Mouse (Mus musculus): ENCODE measurements around the gene Lbx1. TPM values are rescaled to one million over a fixed set of nuclear protein-coding genes. Genes with fewer than 3 reads are reported as not detected.
A peak's percentile ranks its signal among the peaks of the same experiment; 100 is the strongest.

The Lbx1 gene
- polyA plus RNA-seq, 1 experiment from 2014 or later = not detected

- peak; percentile 57 for DNase-seq (ENCODE audit: low spot score)
Observed at GRCm38 (mm10) chr19:45226246-45226645, 9.4 kb downstream of the Lbx1 start.

GRCm38 (mm10) chr19:45225130-45225529 is 10.5 kb downstream of the Lbx1 start:
- Histone ChIP-seq H3K27me3 (replicated peaks; ENCODE audit: control insufficient read depth, insufficient read depth, low read length) (peaks cover 91% of the 10 kb centered on the region), H3K4me2 (ENCODE audit: low read length) (no peak overlapping the region), H3K36me3 (ENCODE audit: control insufficient read depth, insufficient read depth, low read length) (no peaks in the 10 kb centered on the region), H3K27ac (ENCODE audit: low read depth) (no peak overlapping the region), H3K9me3 (ENCODE audit: control insufficient read depth, low read length) (no peaks in the 10 kb centered on the region), H3K9ac (ENCODE audit: low read length) (no peak overlapping the region), H3K4me1 (replicated peaks; ENCODE audit: control insufficient read depth, insufficient read depth, low read length) (peaks cover 7% of the 10 kb centered on the region; the same call in 1 of the 2 replicates), H3K4me3 (ENCODE audit: low read depth, low read length) (no peak overlapping the region)
- WGBS = 1% methylated on average over 12 of the region's 12 CpGs
- ATAC-seq (replicated peaks; ENCODE audit: low FRiP score, low TSS enrichment, low read depth) (no peak), DNase-seq (ENCODE audit: low spot score) (peak; percentile 66)

More at GRCm38 (mm10) chr19:45226246-45226645, 9.4 kb downstream of the Lbx1 start:
- Histone ChIP-seq H3K9me3 (ENCODE audit: control insufficient read depth, low read length) (no peaks in the 10 kb centered on the region), H3K4me3 (ENCODE audit: low read depth, low read length) (no peak overlapping the region), H3K9ac (ENCODE audit: low read length) (no peak overlapping the region), H3K4me1 (replicated peaks; ENCODE audit: control insufficient read depth, insufficient read depth, low read length) (peaks cover 7% of the 10 kb centered on the region; the same call in 1 of the 2 replicates), H3K27me3 (replicated peaks; ENCODE audit: control insufficient read depth, insufficient read depth, low read length) (peaks cover 100% of the 10 kb centered on the region), H3K27ac (ENCODE audit: low read depth) (no peak overlapping the region), H3K36me3 (ENCODE audit: control insufficient read depth, insufficient read depth, low read length) (no peaks in the 10 kb centered on the region), H3K4me2 (ENCODE audit: low read length) (no peak overlapping the region)
- WGBS = 3% methylated on average over 8 of the region's 8 CpGs
- no peak for ATAC-seq (replicated peaks; ENCODE audit: low FRiP score, low TSS enrichment, low read depth)

- no peak overlapping the region for H3K4me3 ChIP-seq (ENCODE audit: low read depth, low read length)
- ATAC-seq (replicated peaks; ENCODE audit: low FRiP score, low TSS enrichment, low read depth) (no peak), DNase-seq (ENCODE audit: low spot score) (no peak)
- WGBS = 2% methylated on average over 6 of the region's 6 CpGs
- no peak overlapping the region for H3K27ac ChIP-seq (ENCODE audit: low read depth)
- no peak overlapping the region for H3K4me2 ChIP-seq (ENCODE audit: low read length)
- H3K4me1 ChIP-seq (replicated peaks; ENCODE audit: control insufficient read depth, insufficient read depth, low read length) = peaks cover 7% of the 10 kb centered on the region; the same call in 1 of the 2 replicates
- H3K36me3 ChIP-seq (ENCODE audit: control insufficient read depth, insufficient read depth, low read length) = no peaks in the 10 kb centered on the region
- H3K9ac ChIP-seq (ENCODE audit: low read length) = no peak overlapping the region
- peaks cover 87% of the 10 kb centered on the region for H3K27me3 ChIP-seq (replicated peaks; ENCODE audit: control insufficient read depth, insufficient read depth, low read length)
- H3K9me3 ChIP-seq (ENCODE audit: control insufficient read depth, low read length) = no peaks in the 10 kb centered on the region
Observed at GRCm38 (mm10) chr19:45224286-45224559, 11.4 kb downstream of the Lbx1 start.

GRCm38 (mm10) chr19:45223413-45224285 is 12.0 kb downstream of the Lbx1 start:
- ATAC-seq (replicated peaks; ENCODE audit: low FRiP score, low TSS enrichment, low read depth) = no peak
- peak; percentile 75 for DNase-seq (ENCODE audit: low spot score)
- H3K27me3 ChIP-seq (replicated peaks; ENCODE audit: control insufficient read depth, insufficient read depth, low read length) = peaks cover 84% of the 10 kb centered on the region
- no peaks in the 10 kb centered on the region for H3K9me3 ChIP-seq (ENCODE audit: control insufficient read depth, low read length)
- H3K4me1 ChIP-seq (replicated peaks; ENCODE audit: control insufficient read depth, insufficient read depth, low read length) = peaks cover 7% of the 10 kb centered on the region; the same call in 1 of the 2 replicates
- no peak overlapping the region for H3K27ac ChIP-seq (ENCODE audit: low read depth)
- H3K36me3 ChIP-seq (ENCODE audit: control insufficient read depth, insufficient read depth, low read length) = no peaks in the 10 kb centered on the region
- no peak overlapping the region for H3K4me3 ChIP-seq (ENCODE audit: low read depth, low read length)
- H3K4me2 ChIP-seq (ENCODE audit: low read length) = no peak overlapping the region
- H3K9ac ChIP-seq (ENCODE audit: low read length) = no peak overlapping the region
- WGBS = 2% methylated on average over 49 of the region's 49 CpGs

GRCm38 (mm10) chr19:45222141-45222782 is 13.3 kb downstream of the Lbx1 start:
- Histone ChIP-seq H3K9ac (ENCODE audit: low read length) (no peak overlapping the region), H3K4me3 (ENCODE audit: low read depth, low read length) (0 out of 2 replicates have a peak overlapping the region, but pooled peaks have one; percentile 6), H3K9me3 (ENCODE audit: control insufficient read depth, low read length) (no peaks in the 10 kb centered on the region), H3K4me1 (replicated peaks; ENCODE audit: control insufficient read depth, insufficient read depth, low read length) (peaks cover 7% of the 10 kb centered on the region; the same call in 1 of the 2 replicates), H3K27me3 (replicated peaks; ENCODE audit: control insufficient read depth, insufficient read depth, low read length) (peaks cover 70% of the 10 kb centered on the region), H3K4me2 (ENCODE audit: low read length) (no peak overlapping the region), H3K27ac (ENCODE audit: low read depth) (no peak overlapping the region), H3K36me3 (ENCODE audit: control insufficient read depth, insufficient read depth, low read length) (no peaks in the 10 kb centered on the region)
- DNase-seq (ENCODE audit: low spot score) (peak; percentile 62), ATAC-seq (replicated peaks; ENCODE audit: low FRiP score, low TSS enrichment, low read depth) (no peak)
- 10% methylated on average over 17 of the region's 17 CpGs for WGBS

- peak overlapping the region; percentile 62 for H3K4me2 ChIP-seq (ENCODE audit: low read length)
- ATAC-seq (replicated peaks; ENCODE audit: low FRiP score, low TSS enrichment, low read depth) = no peak; the same call in 1 of the 2 replicates
- peaks cover 62% of the 10 kb centered on the region for H3K27me3 ChIP-seq (replicated peaks; ENCODE audit: control insufficient read depth, insufficient read depth, low read length)
- peak overlapping the region; percentile 21 for H3K4me3 ChIP-seq (ENCODE audit: low read depth, low read length)
- no peaks in the 10 kb centered on the region for H3K36me3 ChIP-seq (ENCODE audit: control insufficient read depth, insufficient read depth, low read length)
- no peaks in the 10 kb centered on the region for H3K9me3 ChIP-seq (ENCODE audit: control insufficient read depth, low read length)
- peaks cover 7% of the 10 kb centered on the region; the same call in 1 of the 2 replicates for H3K4me1 ChIP-seq (replicated peaks; ENCODE audit: control insufficient read depth, insufficient read depth, low read length)
- 3% methylated on average over 9 of the region's 9 CpGs for WGBS
- no peak overlapping the region for H3K27ac ChIP-seq (ENCODE audit: low read depth)
- no peak for DNase-seq (ENCODE audit: low spot score)
- H3K9ac ChIP-seq (ENCODE audit: low read length) = no peak overlapping the region
Observed at GRCm38 (mm10) chr19:45221458-45221783, 14.2 kb downstream of the Lbx1 start.

GRCm38 (mm10) chr19:45220593-45221457 is 14.8 kb downstream of the Lbx1 start:
- peak; percentile 73 for ATAC-seq (replicated peaks; ENCODE audit: low FRiP score, low TSS enrichment, low read depth)
- no peak overlapping the region for H3K9ac ChIP-seq (ENCODE audit: low read length)
- peaks cover 7% of the 10 kb centered on the region; the same call in 1 of the 2 replicates for H3K4me1 ChIP-seq (replicated peaks; ENCODE audit: control insufficient read depth, insufficient read depth, low read length)
- peak; percentile 93 for DNase-seq (ENCODE audit: low spot score)
- under 1% methylated on average over 29 of the region's 29 CpGs for WGBS
- H3K4me3 ChIP-seq (ENCODE audit: low read depth, low read length) = peak overlapping the region; percentile 21
- H3K36me3 ChIP-seq (ENCODE audit: control insufficient read depth, insufficient read depth, low read length) = no peaks in the 10 kb centered on the region
- no peak overlapping the region for H3K27ac ChIP-seq (ENCODE audit: low read depth)
- H3K9me3 ChIP-seq (ENCODE audit: control insufficient read depth, low read length) = no peaks in the 10 kb centered on the region
- peak overlapping the region; percentile 62 for H3K4me2 ChIP-seq (ENCODE audit: low read length)
- H3K27me3 ChIP-seq (replicated peaks; ENCODE audit: control insufficient read depth, insufficient read depth, low read length) = peaks cover 56% of the 10 kb centered on the region

GRCm38 (mm10) chr19:45216240-45216639 is 19.4 kb downstream of the Lbx1 start:
- H3K36me3 ChIP-seq (ENCODE audit: control insufficient read depth, insufficient read depth, low read length) = no peaks in the 10 kb centered on the region
- ATAC-seq (replicated peaks; ENCODE audit: low FRiP score, low TSS enrichment, low read depth) (no peak; the same call in 1 of the 2 replicates), DNase-seq (ENCODE audit: low spot score) (no peak)
- H3K4me1 ChIP-seq (replicated peaks; ENCODE audit: control insufficient read depth, insufficient read depth, low read length) = peaks cover 5% of the 10 kb centered on the region; the same call in 1 of the 2 replicates
- H3K4me2 ChIP-seq (ENCODE audit: low read length) = no peak overlapping the region
- no peak overlapping the region for H3K9ac ChIP-seq (ENCODE audit: low read length)
- 2% methylated on average over 9 of the region's 9 CpGs for WGBS
- H3K4me3 ChIP-seq (ENCODE audit: low read depth, low read length) = no peak overlapping the region
- peaks cover 10% of the 10 kb centered on the region for H3K27me3 ChIP-seq (replicated peaks; ENCODE audit: control insufficient read depth, insufficient read depth, low read length)
- no peaks in the 10 kb centered on the region for H3K9me3 ChIP-seq (ENCODE audit: control insufficient read depth, low read length)
- no peak overlapping the region for H3K27ac ChIP-seq (ENCODE audit: low read depth)

Measured in intestine, embryonic 14.5 days (tissue).